Mouse (Mus musculus) frontal cortex, postnatal 25 days (tissue): ENCODE data around the gene Fam81b.
A peak's percentile ranks its signal among the peaks of the same experiment; 100 is the strongest.
"Not testable (repeated sequence)": the region's sequence is repeated elsewhere in the genome, so short reads cannot be mapped to it uniquely, and the experiment has no call there.

Experiments
- DNase-seq, 2 experiments: peaks; one replicate each; pipeline ENCODE4 v3.0.0; 2022; ENCODE audit warnings: low spot score in 2 of 2

Fam81b gene

GRCm38 (mm10) chr13:76304637-76305122, at the start of gene Fam81b:
Gene Fam81b, minus strand, starts transcription at chr13:76305072.
- no peak for DNase-seq

DNA sequence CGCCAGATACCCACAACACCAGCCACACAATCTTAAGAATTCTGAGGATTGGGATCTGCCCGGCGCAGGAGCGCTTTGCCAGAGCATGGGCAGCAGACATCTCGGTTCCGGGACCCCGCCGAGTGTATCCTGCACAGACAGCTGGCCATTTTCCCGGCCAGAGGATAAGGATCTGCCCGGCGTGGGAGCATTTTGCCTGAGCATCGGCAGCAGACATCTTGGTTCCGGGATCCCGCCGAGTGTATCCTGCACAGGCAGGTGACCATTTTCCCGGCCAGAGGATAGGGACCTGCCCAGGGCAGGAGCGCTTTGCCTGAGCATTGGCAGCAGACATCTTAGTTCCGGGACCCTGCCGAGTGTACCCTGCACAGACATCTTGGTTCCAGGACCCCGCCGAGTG, 41.1 kb upstream of the Fam81b start:
- not testable (repeated sequence) for DNase-seq

DNA sequence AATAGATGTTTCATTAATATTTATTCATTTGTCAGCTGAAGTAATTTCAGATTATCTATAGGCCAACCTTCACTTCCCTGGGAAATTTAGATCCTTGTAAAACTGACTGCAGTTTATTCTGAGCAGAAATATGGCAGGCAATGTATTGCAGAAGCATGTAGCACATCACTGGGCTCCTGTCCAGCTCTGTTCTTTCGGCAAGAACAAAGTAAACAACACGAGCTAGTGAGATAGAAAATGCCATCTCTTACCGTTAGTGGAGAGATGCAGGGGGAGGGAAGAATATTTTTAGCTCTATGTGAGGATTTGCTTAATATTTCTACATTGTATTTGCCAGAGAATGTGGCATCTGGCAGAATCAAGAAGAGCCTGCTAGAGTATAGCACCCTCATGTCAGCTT, 13.8 kb upstream of the Fam81b start:
- no peak for DNase-seq

DNA sequence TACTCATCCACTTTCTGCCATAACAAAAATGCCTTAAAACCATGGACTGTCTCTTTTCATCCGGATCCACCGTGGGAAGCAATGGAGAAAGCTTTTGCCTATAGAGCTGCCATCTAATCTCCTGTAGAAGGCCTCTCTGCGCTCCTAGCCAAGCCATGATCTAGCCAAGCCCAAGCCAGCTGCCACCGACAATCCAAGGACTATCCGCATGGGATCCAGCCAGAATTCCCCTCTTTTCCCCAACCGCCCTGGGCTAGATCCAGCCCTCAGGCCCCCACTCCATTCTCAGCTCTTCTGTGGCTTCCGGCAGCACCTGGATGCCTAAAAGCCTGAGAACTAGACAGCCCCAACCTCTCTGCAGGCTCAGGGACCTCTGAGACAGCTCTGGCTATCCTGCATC, 6.7 kb upstream of the Fam81b start:
- no peak for DNase-seq

DNA sequence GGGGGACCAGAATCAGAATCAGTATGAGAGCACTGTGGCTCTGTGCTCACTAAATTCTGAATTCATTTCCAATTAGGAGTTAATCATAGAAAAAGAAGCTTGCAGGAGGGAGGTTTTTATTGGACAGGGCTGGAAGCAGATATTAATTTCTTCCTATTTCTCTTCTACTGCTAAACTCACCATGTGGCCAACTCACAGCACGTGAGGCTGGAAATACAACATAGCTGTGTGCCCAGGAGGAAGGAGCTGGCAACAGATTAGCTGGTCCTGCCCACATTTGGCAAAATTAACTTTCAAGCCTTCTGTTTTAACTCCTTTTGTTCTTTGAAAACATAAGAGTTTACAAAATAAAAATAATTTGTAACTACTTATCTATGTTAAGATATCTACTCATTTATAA, 3.9 kb upstream of the Fam81b start:
- no peak for DNase-seq

- no peak for DNase-seq
Observed at GRCm38 (mm10) chr13:76305655-76306365, 938 bp upstream of the Fam81b start.

DNA sequence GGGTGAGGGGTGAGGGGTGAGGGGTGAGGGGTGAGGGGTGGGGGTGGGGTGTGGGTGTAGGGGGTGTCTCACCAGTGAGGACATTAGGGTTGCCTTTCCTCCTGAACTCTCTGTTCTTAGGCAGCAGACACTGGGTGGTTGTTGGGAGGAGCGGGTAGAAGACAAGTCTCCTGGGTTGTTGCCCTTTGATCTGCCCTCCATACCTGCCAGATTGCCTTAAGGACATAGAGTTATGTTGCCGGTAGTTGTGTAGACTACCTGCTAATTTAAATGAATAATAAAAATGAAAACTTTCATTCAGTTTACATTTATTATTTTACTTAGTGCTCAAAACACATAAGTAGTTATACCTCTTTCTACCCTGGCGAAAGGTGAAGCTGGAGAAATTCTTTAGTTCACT, 369 bp upstream of the Fam81b start:
- no peak for DNase-seq

DNA sequence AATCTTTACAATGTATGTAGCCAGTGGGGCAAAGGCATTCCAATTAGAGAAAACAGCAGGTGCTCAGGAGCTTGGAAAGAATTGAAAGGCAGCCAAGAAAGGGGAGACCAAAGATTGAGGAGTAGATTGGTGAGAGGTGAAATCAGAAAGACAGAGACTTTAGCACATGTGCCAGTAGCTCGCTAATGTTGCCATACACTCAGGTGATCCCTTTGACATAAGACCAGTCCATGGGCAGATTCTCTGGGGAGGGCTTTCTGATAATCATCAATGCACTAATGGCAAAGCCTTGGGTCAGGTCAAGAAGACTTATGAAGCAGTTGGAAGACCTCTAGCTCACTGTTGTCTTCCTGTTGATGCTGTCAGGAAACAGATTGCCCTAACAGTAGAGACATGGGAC, 671 bp downstream of the Fam81b start:
- no peak for DNase-seq

DNA sequence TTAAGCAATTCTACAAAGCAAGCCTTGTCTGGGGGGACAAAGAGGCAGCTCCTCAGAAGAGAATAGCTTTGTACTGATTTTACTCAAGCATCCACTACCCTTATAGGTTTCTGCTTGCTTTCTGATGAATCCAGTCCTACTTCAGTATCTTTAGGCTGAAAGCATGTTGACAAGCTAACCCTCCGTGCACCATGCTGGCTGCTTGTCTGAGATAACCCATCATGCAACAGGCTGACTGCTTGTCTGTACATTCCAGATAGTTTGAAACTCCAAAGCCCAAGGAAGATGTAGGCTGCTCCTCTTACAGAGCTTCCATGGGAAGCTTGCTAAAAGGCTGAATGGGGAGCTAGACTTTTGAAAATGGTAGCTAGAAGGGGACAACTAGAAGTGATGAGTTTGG, 1.7 kb downstream of the Fam81b start:
- DNase-seq = no peak

DNA sequence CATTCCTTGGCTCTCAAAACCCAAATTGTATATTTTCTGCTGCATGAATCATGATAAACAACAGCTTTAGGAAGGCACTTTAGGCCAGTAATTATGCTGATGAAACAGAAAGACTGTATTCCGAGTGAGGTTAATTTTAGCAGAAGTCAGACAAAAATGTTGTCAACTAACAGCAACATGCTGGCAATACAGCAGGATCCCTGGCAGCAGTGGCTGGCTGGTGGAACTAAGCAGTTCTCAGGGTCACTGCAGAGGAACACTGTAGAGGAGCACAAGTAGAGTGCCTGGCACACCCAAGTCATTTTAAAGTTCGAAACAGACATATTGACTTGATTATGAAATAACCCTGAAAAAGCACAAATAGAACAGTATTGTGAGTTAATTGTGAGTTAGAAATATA, 2.8 kb downstream of the Fam81b start:
- DNase-seq = no peak

GRCm38 (mm10) chr13:76292050-76292449, 12.8 kb downstream of the Fam81b start:
- DNase-seq = no peak

- no peak for DNase-seq
Observed at GRCm38 (mm10) chr13:76284597-76284996, 20.3 kb downstream of the Fam81b start.

DNA sequence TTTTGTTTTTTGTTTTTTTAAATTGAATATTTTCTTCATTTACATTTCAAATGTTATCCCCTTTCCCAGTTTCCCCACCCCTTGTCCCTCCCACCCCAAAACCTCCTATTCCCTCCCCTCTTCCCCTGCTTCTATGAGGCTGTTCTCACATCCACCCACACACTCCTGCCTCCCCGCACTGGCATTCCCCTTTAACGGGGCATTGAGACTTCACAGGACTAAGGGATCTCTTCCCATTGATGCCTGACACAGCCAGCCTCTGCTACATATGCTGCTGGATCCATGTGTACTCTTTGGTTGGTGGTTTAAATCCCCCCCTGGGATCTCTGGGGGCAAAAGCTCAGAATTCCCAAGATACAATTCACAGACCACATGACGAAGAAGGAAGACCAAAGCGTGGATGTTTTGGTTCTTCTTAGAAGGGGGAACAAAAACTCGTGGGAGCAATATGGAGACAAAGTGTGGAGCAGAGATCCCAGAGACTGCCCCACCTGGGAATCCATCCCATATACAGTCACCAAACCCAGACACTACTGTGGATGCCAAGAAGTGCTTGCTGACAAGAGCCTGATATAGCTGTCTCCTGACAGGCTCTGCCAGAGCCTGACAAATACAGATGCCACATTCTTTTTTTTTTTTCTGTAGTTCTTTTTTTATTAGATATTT, 40.4 kb downstream of the Fam81b start:
- no peak for DNase-seq

- peak; percentile 20 to 30 for DNase-seq
Observed at GRCm38 (mm10) chr13:76258766-76259165, 46.1 kb downstream of the Fam81b start.

DNA sequence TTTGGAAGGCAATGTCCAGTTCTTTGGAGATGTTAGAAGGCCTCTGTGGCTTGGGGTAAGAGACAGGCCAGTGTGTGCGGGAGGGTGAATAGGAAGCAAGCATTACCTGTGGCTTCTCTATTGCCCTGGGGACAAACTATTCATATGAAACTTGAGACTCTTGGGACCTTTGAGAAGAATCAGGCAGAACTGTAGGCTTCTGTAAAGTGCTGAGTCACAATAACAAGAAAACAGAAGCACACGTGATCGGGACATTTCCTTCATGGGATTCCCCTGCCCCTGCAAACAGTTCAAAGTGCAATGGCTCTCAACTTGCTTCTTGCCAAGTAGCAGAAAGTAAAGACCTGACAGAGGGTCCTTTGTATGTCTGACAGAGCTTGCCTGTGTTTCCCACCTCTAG, 48.5 kb downstream of the Fam81b start:
- no peak for DNase-seq

DNA sequence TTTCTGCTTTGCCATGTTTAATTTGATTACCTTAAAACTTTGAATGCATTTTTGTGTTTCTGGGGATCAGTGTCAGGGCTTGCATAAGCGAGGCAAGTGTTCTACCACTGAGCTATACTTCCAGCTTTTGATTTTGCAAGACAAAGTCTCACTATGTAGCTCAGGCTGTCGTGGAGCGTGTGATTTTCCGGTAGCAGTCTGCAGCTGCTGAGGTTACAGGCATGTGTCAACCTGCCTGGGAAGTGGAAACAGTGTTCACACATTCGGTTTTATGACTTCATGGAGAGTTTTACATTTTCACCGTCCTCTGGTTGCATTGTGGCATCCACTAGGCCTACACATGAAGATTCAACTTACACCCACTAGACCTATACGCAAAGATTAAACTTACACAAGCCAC, 54.8 kb downstream of the Fam81b start:
- no peak for DNase-seq

GRCm38 (mm10) chr13:76249066-76249465, 55.8 kb downstream of the Fam81b start:
- DNase-seq = no peak

GRCm38 (mm10) chr13:76215397-76215796, 89.5 kb downstream of the Fam81b start:
- no peak for DNase-seq

- no peak for DNase-seq
Observed at GRCm38 (mm10) chr13:76214928-76215327, 89.9 kb downstream of the Fam81b start.

- no peak for DNase-seq
Observed at GRCm38 (mm10) chr13:76199943-76200342, 104.9 kb downstream of the Fam81b start.

GRCm38 (mm10) chr13:76197297-76197848, 107.5 kb downstream of the Fam81b start:
- no peak for DNase-seq

GRCm38 (mm10) chr13:76195431-76196138, 109.3 kb downstream of the Fam81b start:
- no peak for DNase-seq
